Mouse (Mus musculus): Measurements from ENCODE around the gene Olfr1424. TPM values are rescaled to one million over a fixed set of nuclear protein-coding genes. Genes with fewer than 3 reads are reported as not detected.

Gene Olfr1424
- polyA plus RNA-seq, 1 experiment from 2014 or later: not detected

GRCm38 (mm10) chr19:12026606-12027005, 35.9 kb downstream of the Olfr1424 start:
- Histone ChIP-seq H3K4me1 (ENCODE audit: insufficient read depth, low read length) (no peaks in the 10 kb centered on the region), H3K9ac (replicated peaks; ENCODE audit: low read length) (no peak overlapping the region), H3K27ac (ENCODE audit: low read length) (no peak overlapping the region), H3K4me3 (ENCODE audit: low read length) (no peak overlapping the region), H3K36me3 (ENCODE audit: insufficient read depth, low read length) (no peaks in the 10 kb centered on the region), H3K27me3 (ENCODE audit: insufficient read depth, low read length) (no peaks in the 10 kb centered on the region), H3K4me2 (replicated peaks; ENCODE audit: low read depth, low read length) (no peak overlapping the region), H3K9me3 (ENCODE audit: low read length) (no peaks in the 10 kb centered on the region)
- WGBS: 87% methylated on average over 2 of the region's 2 CpGs
- ATAC-seq (ENCODE audit: low FRiP score, low TSS enrichment): no peak

GRCm38 (mm10) chr19:12025333-12025732, 37.1 kb downstream of the Olfr1424 start:
- H3K9me3 ChIP-seq (ENCODE audit: low read length): no peaks in the 10 kb centered on the region
- no peak overlapping the region for H3K4me2 ChIP-seq (replicated peaks; ENCODE audit: low read depth, low read length)
- WGBS: 95% methylated on average over 3 of the region's 3 CpGs
- no peak overlapping the region for H3K9ac ChIP-seq (replicated peaks; ENCODE audit: low read length)
- no peak overlapping the region for H3K27ac ChIP-seq (ENCODE audit: low read length)
- no peaks in the 10 kb centered on the region for H3K36me3 ChIP-seq (ENCODE audit: insufficient read depth, low read length)
- no peaks in the 10 kb centered on the region for H3K27me3 ChIP-seq (ENCODE audit: insufficient read depth, low read length)
- no peak for ATAC-seq (ENCODE audit: low FRiP score, low TSS enrichment)
- no peak overlapping the region for H3K4me3 ChIP-seq (ENCODE audit: low read length)
- no peaks in the 10 kb centered on the region for H3K4me1 ChIP-seq (ENCODE audit: insufficient read depth, low read length)

- WGBS: 78% methylated on average over 4 of the region's 4 CpGs
- Histone ChIP-seq H3K9ac (replicated peaks; ENCODE audit: low read length) (no peak overlapping the region), H3K4me1 (ENCODE audit: insufficient read depth, low read length) (no peaks in the 10 kb centered on the region), H3K4me2 (replicated peaks; ENCODE audit: low read depth, low read length) (no peak overlapping the region), H3K4me3 (ENCODE audit: low read length) (no peak overlapping the region), H3K9me3 (ENCODE audit: low read length) (no peaks in the 10 kb centered on the region), H3K36me3 (ENCODE audit: insufficient read depth, low read length) (no peaks in the 10 kb centered on the region), H3K27ac (ENCODE audit: low read length) (no peak overlapping the region), H3K27me3 (ENCODE audit: insufficient read depth, low read length) (no peaks in the 10 kb centered on the region)
- no peak for ATAC-seq (ENCODE audit: low FRiP score, low TSS enrichment)
Observed at GRCm38 (mm10) chr19:12024149-12024548, 38.3 kb downstream of the Olfr1424 start.

GRCm38 (mm10) chr19:12016192-12016591, 46.3 kb downstream of the Olfr1424 start:
- H3K27me3 ChIP-seq (ENCODE audit: insufficient read depth, low read length): no peaks in the 10 kb centered on the region
- WGBS: 66% methylated on average over 4 of the region's 4 CpGs
- H3K36me3 ChIP-seq (ENCODE audit: insufficient read depth, low read length): no peaks in the 10 kb centered on the region
- H3K9me3 ChIP-seq (ENCODE audit: low read length): no peaks in the 10 kb centered on the region
- H3K4me1 ChIP-seq (ENCODE audit: insufficient read depth, low read length): no peaks in the 10 kb centered on the region
- no peak overlapping the region for H3K9ac ChIP-seq (replicated peaks; ENCODE audit: low read length)
- ATAC-seq (ENCODE audit: low FRiP score, low TSS enrichment): no peak
- no peak overlapping the region for H3K4me2 ChIP-seq (replicated peaks; ENCODE audit: low read depth, low read length)
- no peak overlapping the region for H3K27ac ChIP-seq (ENCODE audit: low read length)
- no peak overlapping the region for H3K4me3 ChIP-seq (ENCODE audit: low read length)

GRCm38 (mm10) chr19:12015708-12016107, 46.8 kb downstream of the Olfr1424 start:
- no peaks in the 10 kb centered on the region for H3K36me3 ChIP-seq (ENCODE audit: insufficient read depth, low read length)
- H3K4me2 ChIP-seq (replicated peaks; ENCODE audit: low read depth, low read length): no peak overlapping the region
- no peaks in the 10 kb centered on the region for H3K27me3 ChIP-seq (ENCODE audit: insufficient read depth, low read length)
- 73% methylated on average over 8 of the region's 8 CpGs for WGBS
- no peaks in the 10 kb centered on the region for H3K9me3 ChIP-seq (ENCODE audit: low read length)
- no peak overlapping the region for H3K9ac ChIP-seq (replicated peaks; ENCODE audit: low read length)
- H3K4me3 ChIP-seq (ENCODE audit: low read length): no peak overlapping the region
- H3K4me1 ChIP-seq (ENCODE audit: insufficient read depth, low read length): no peaks in the 10 kb centered on the region
- ATAC-seq (ENCODE audit: low FRiP score, low TSS enrichment): no peak
- H3K27ac ChIP-seq (ENCODE audit: low read length): no peak overlapping the region

GRCm38 (mm10) chr19:12013228-12013627, 49.3 kb downstream of the Olfr1424 start:
- Histone ChIP-seq H3K27me3 (ENCODE audit: insufficient read depth, low read length) (no peaks in the 10 kb centered on the region), H3K4me1 (ENCODE audit: insufficient read depth, low read length) (no peaks in the 10 kb centered on the region), H3K27ac (ENCODE audit: low read length) (no peak overlapping the region), H3K36me3 (ENCODE audit: insufficient read depth, low read length) (no peaks in the 10 kb centered on the region), H3K4me2 (replicated peaks; ENCODE audit: low read depth, low read length) (peak overlapping the region; percentile 77), H3K4me3 (ENCODE audit: low read length) (peak overlapping the region; percentile 64), H3K9ac (replicated peaks; ENCODE audit: low read length) (peak overlapping the region; percentile 68), H3K9me3 (ENCODE audit: low read length) (no peaks in the 10 kb centered on the region)
- ATAC-seq (ENCODE audit: low FRiP score, low TSS enrichment): no peak
- under 1% methylated on average over 12 of the region's 12 CpGs for WGBS

- Histone ChIP-seq H3K4me2 (replicated peaks; ENCODE audit: low read depth, low read length) (peak overlapping the region; percentile 77), H3K9me3 (ENCODE audit: low read length) (no peaks in the 10 kb centered on the region), H3K36me3 (ENCODE audit: insufficient read depth, low read length) (no peaks in the 10 kb centered on the region), H3K4me3 (ENCODE audit: low read length) (peak overlapping the region; percentile 64), H3K9ac (replicated peaks; ENCODE audit: low read length) (peak overlapping the region; percentile 68), H3K4me1 (ENCODE audit: insufficient read depth, low read length) (no peaks in the 10 kb centered on the region), H3K27ac (ENCODE audit: low read length) (no peak overlapping the region), H3K27me3 (ENCODE audit: insufficient read depth, low read length) (no peaks in the 10 kb centered on the region)
- WGBS: 2% methylated on average over 10 of the region's 10 CpGs
- ATAC-seq (ENCODE audit: low FRiP score, low TSS enrichment): no peak
Observed at GRCm38 (mm10) chr19:12012615-12013014, 49.9 kb downstream of the Olfr1424 start.

GRCm38 (mm10) chr19:12011560-12012556, 50.6 kb downstream of the Olfr1424 start:
- Histone ChIP-seq H3K4me2 (replicated peaks; ENCODE audit: low read depth, low read length) (peak overlapping the region; percentile 77), H3K4me1 (ENCODE audit: insufficient read depth, low read length) (peaks cover 5% of the 10 kb centered on the region), H3K4me3 (ENCODE audit: low read length) (peak overlapping the region; percentile 64), H3K27me3 (ENCODE audit: insufficient read depth, low read length) (no peaks in the 10 kb centered on the region), H3K36me3 (ENCODE audit: insufficient read depth, low read length) (no peaks in the 10 kb centered on the region), H3K9ac (replicated peaks; ENCODE audit: low read length) (peak overlapping the region; percentile 68), H3K27ac (ENCODE audit: low read length) (peak overlapping the region; percentile 87), H3K9me3 (ENCODE audit: low read length) (no peaks in the 10 kb centered on the region)
- WGBS: under 1% methylated on average over 49 of the region's 49 CpGs
- ATAC-seq (ENCODE audit: low FRiP score, low TSS enrichment): peak; percentile 85

- peak overlapping the region; percentile 64 for H3K4me3 ChIP-seq (ENCODE audit: low read length)
- H3K4me1 ChIP-seq (ENCODE audit: insufficient read depth, low read length): peaks cover 11% of the 10 kb centered on the region
- no peaks in the 10 kb centered on the region for H3K9me3 ChIP-seq (ENCODE audit: low read length)
- 0% methylated on average over 26 of the region's 26 CpGs for WGBS
- peak; percentile 55; the same call in 1 of the 2 replicates for ATAC-seq (ENCODE audit: low FRiP score, low TSS enrichment)
- no peaks in the 10 kb centered on the region for H3K27me3 ChIP-seq (ENCODE audit: insufficient read depth, low read length)
- H3K9ac ChIP-seq (replicated peaks; ENCODE audit: low read length): peak overlapping the region; percentile 78
- no peaks in the 10 kb centered on the region for H3K36me3 ChIP-seq (ENCODE audit: insufficient read depth, low read length)
- peak overlapping the region; percentile 87 for H3K27ac ChIP-seq (ENCODE audit: low read length)
- H3K4me2 ChIP-seq (replicated peaks; ENCODE audit: low read depth, low read length): peak overlapping the region; percentile 77
Observed at GRCm38 (mm10) chr19:12010916-12011559, 51.4 kb downstream of the Olfr1424 start.

All from kidney, embryonic 16.5 days (tissue).